Mouse (Mus musculus): Measurements from ENCODE around the gene Arid1b.

DNA sequence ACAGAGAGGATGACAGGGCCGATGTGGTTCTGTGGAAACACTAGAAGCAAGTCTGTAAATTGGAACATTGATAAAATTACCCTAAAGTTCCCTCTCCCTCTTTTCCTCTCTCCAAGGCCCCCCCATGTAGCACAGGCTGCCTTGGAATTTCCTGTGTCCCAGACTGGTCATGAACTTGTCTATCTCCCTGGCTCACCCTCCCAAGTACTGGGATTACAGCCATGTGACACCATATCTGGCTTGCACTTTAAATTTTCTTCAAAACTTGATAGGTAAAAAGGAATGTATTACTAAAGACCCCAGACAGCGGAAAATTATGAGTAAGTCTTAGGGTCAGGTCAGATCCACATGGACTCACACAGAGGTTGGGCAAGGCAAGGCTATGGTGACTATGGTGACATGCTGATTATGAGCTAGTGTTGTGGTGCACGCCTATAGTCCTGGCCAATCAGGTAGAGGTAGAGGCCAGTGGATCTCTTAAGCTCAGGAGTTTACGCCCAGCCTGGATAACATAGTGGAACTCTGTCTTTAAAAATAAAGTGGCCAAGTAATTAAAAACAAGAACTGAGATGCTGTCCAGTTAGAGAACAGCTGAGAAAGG, 185.9 kb downstream of the Arid1b start:
- TF ChIP-seq CTCF (IDR thresholded peaks at IDR 0.05; ENCODE audit: borderline replicate concordance, control insufficient read depth, extremely low read depth, insufficient read depth, low read length, poor library complexity): no peak
- TF ChIP-seq POLR2A (IDR thresholded peaks at IDR 0.05; ENCODE audit: control insufficient read depth, extremely low read depth, insufficient read depth, low read length, poor library complexity): no peak
